Mouse (Mus musculus) hindbrain, embryonic 12.5 days (tissue): ENCODE data around the gene Slc10a1. TPM values are rescaled to one million over a fixed set of nuclear protein-coding genes. Genes with fewer than 3 reads are reported as not detected.

Experiments
- ATAC-seq: fragments of 200-750 bp; cut with Nextera tagmentation; 2 replicates; pipeline ENCODE4 v1.8.0; 2017; ENCODE audit warnings: moderate TSS enrichment; ENCODE audit not compliant: low FRiP score
- H3K27ac ChIP-seq: fragments of 300-500 bp; sonication (generic); 2 replicates; pipeline ENCODE4 v1.5.1; 2016; ENCODE audit warnings: mild to moderate bottlenecking
- H3K27me3 ChIP-seq: fragments of 300-500 bp; sonication (generic); 2 replicates; pipeline ENCODE4 v1.6.1; 2016; ENCODE audit warnings: mild to moderate bottlenecking
- H3K36me3 ChIP-seq: fragments of 300-500 bp; sonication (generic); 2 replicates; pipeline ENCODE4 v1.6.1; 2016; ENCODE audit warnings: mild to moderate bottlenecking
- H3K4me1 ChIP-seq: fragments of 300-500 bp; sonication (generic); 2 replicates; pipeline ENCODE4 v1.6.1; 2016
- H3K4me2 ChIP-seq: fragments of 300-500 bp; sonication (generic); replicated peaks from 2 replicates; pipeline ENCODE4 v1.6.1; 2016; ENCODE audit warnings: mild to moderate bottlenecking
- H3K4me3 ChIP-seq: fragments of 300-500 bp; sonication (generic); 2 replicates; pipeline ENCODE4 v1.5.1; 2016; ENCODE audit warnings: mild to moderate bottlenecking
- H3K9ac ChIP-seq: fragments of 300-500 bp; sonication (generic); 2 replicates; pipeline ENCODE4 v1.6.1; 2016; ENCODE audit warnings: mild to moderate bottlenecking, moderate library complexity
- H3K9me3 ChIP-seq: fragments of 300-500 bp; sonication (generic); replicated peaks from 2 replicates; pipeline ENCODE4 v1.6.1; 2016; ENCODE audit warnings: mild to moderate bottlenecking
- WGBS: fragments of 180-500 bp; shearing (Covaris S2); methylation state at CpG from one replicate; pipeline ENCODE4 v1.1.7; 2016; 5-methylcytosine and 5-hydroxymethylcytosine counted together
- polyA plus RNA-seq: library from polyadenylated mRNA; unstranded; fragments of >200 nt; fragmentation: Nextera tagmentation; extraction: Ambion mirVana; gene quantifications from 2 replicates; pipeline ENCODE4 v1.2.1, GENCODE M21; 2016

Gene Slc10a1
- 0.45 and 0.65 TPM in 2 replicates for polyA plus RNA-seq

GRCm38 (mm10) chr12:80968605-80969004, at the start of gene Slc10a1:
Slc10a1 (minus strand) TSS chr12:80968705.
- H3K9me3 ChIP-seq: no peaks in the 10 kb centered on the region
- H3K4me2 ChIP-seq: no peak within 1 kb of the TSS
- H3K4me3 ChIP-seq: no peak within 1 kb of the TSS
- no peak within 1 kb of the TSS for H3K9ac ChIP-seq
- H3K27me3 ChIP-seq: no peaks in the 10 kb centered on the region
- no peaks in the 10 kb centered on the region for H3K4me1 ChIP-seq
- ATAC-seq: no peak
- H3K36me3 ChIP-seq: no peaks in the 10 kb centered on the region
- 95% methylated on average over 5 of the region's 5 CpGs for WGBS
- no peak within 1 kb of the TSS for H3K27ac ChIP-seq

GRCm38 (mm10) chr12:81017624-81018023, 49.1 kb upstream of the Slc10a1 start:
- H3K9ac ChIP-seq: no peak overlapping the region
- no peaks in the 10 kb centered on the region for H3K9me3 ChIP-seq
- no peaks in the 10 kb centered on the region for H3K36me3 ChIP-seq
- H3K27me3 ChIP-seq: no peaks in the 10 kb centered on the region; the same call in 1 of the 2 replicates
- ATAC-seq: no peak
- H3K4me3 ChIP-seq: no peak overlapping the region
- no peak overlapping the region for H3K4me2 ChIP-seq
- 89% methylated on average over 12 of the region's 12 CpGs for WGBS
- no peaks in the 10 kb centered on the region for H3K4me1 ChIP-seq
- H3K27ac ChIP-seq: no peak overlapping the region

GRCm38 (mm10) chr12:81013496-81013895, 45.0 kb upstream of the Slc10a1 start:
- H3K4me1 ChIP-seq: peaks cover 17% of the 10 kb centered on the region
- no peak overlapping the region for H3K9ac ChIP-seq
- no peak overlapping the region for H3K4me2 ChIP-seq
- ATAC-seq: no peak
- H3K4me3 ChIP-seq: no peak overlapping the region
- WGBS: 81% methylated on average over 11 of the region's 11 CpGs
- H3K9me3 ChIP-seq: no peaks in the 10 kb centered on the region
- H3K36me3 ChIP-seq: no peaks in the 10 kb centered on the region
- H3K27ac ChIP-seq: no peak overlapping the region
- H3K27me3 ChIP-seq: no peaks in the 10 kb centered on the region

- no peak overlapping the region for H3K27ac ChIP-seq
- H3K27me3 ChIP-seq: no peaks in the 10 kb centered on the region
- H3K4me3 ChIP-seq: no peak overlapping the region
- H3K36me3 ChIP-seq: no peaks in the 10 kb centered on the region
- H3K4me2 ChIP-seq: no peak overlapping the region
- WGBS: 79% methylated on average over 2 of the region's 2 CpGs
- H3K9me3 ChIP-seq: no peaks in the 10 kb centered on the region
- H3K9ac ChIP-seq: no peak overlapping the region
- peaks cover 17% of the 10 kb centered on the region for H3K4me1 ChIP-seq
- ATAC-seq: no peak
These were observed 43.5 kb upstream of the Slc10a1 start for GRCm38 (mm10) chr12:81011994-81012393.

GRCm38 (mm10) chr12:81009813-81010212, 41.3 kb upstream of the Slc10a1 start:
- 9% methylated on average over 3 of the region's 3 CpGs for whole genome bisulfite sequencing
- Histone ChIP-seq H3K27me3 (no peaks in the 10 kb centered on the region; the same call in 1 of the 2 replicates), H3K4me1 (peaks cover 17% of the 10 kb centered on the region), H3K36me3 (no peaks in the 10 kb centered on the region), H3K4me3 (no peak overlapping the region), H3K27ac (no peak overlapping the region), H3K4me2 (no peak overlapping the region; the same call in 1 of the 2 replicates), H3K9ac (no peak overlapping the region), H3K9me3 (no peaks in the 10 kb centered on the region)
- ATAC-seq: peak; percentile 68; the same call in 1 of the 2 replicates

- H3K27me3 ChIP-seq: no peaks in the 10 kb centered on the region; the same call in 1 of the 2 replicates
- peaks cover 21% of the 10 kb centered on the region for H3K4me1 ChIP-seq
- no peak overlapping the region for H3K27ac ChIP-seq
- no peaks in the 10 kb centered on the region for H3K36me3 ChIP-seq
- 20% methylated on average over 13 of the region's 13 CpGs for WGBS
- no peak overlapping the region for H3K4me3 ChIP-seq
- ATAC-seq: no peak
- no peaks in the 10 kb centered on the region for H3K9me3 ChIP-seq
- no peak overlapping the region for H3K4me2 ChIP-seq
- no peak overlapping the region for H3K9ac ChIP-seq
These were observed 34.5 kb upstream of the Slc10a1 start for GRCm38 (mm10) chr12:81002841-81003635.

- WGBS: 63% methylated on average over 4 of the region's 4 CpGs
- H3K36me3 ChIP-seq: no peaks in the 10 kb centered on the region
- no peak overlapping the region for H3K9ac ChIP-seq
- H3K4me2 ChIP-seq: no peak overlapping the region
- no peak overlapping the region for H3K4me3 ChIP-seq
- no peak for ATAC-seq
- no peak overlapping the region for H3K27ac ChIP-seq
- peaks cover 23% of the 10 kb centered on the region for H3K4me1 ChIP-seq
- H3K27me3 ChIP-seq: peaks cover 5% of the 10 kb centered on the region
- no peaks in the 10 kb centered on the region for H3K9me3 ChIP-seq
These were observed 32.4 kb upstream of the Slc10a1 start for GRCm38 (mm10) chr12:81000924-81001323.

GRCm38 (mm10) chr12:80998528-80999221, 30.2 kb upstream of the Slc10a1 start:
- Histone ChIP-seq H3K27ac (peak overlapping the region; percentile 67), H3K4me2 (peak overlapping the region; percentile 49), H3K4me1 (peaks cover 23% of the 10 kb centered on the region), H3K9me3 (no peaks in the 10 kb centered on the region), H3K9ac (peak overlapping the region; percentile 14; the same call in 1 of the 2 replicates), H3K36me3 (no peaks in the 10 kb centered on the region), H3K27me3 (peaks cover 5% of the 10 kb centered on the region; the same call in 1 of the 2 replicates), H3K4me3 (peak overlapping the region; percentile 21)
- peak; percentile 91 for ATAC-seq
- WGBS: 2% methylated on average over 33 of the region's 33 CpGs

GRCm38 (mm10) chr12:80997652-80998051, 29.1 kb upstream of the Slc10a1 start:
- WGBS: 50% methylated on average over 4 of the region's 4 CpGs
- Histone ChIP-seq H3K9me3 (no peaks in the 10 kb centered on the region), H3K36me3 (no peaks in the 10 kb centered on the region), H3K9ac (no peak overlapping the region), H3K27ac (no peak overlapping the region), H3K4me2 (no peak overlapping the region), H3K4me3 (no peak overlapping the region), H3K4me1 (peaks cover 18% of the 10 kb centered on the region), H3K27me3 (peaks cover 5% of the 10 kb centered on the region; the same call in 1 of the 2 replicates)
- no peak for ATAC-seq

GRCm38 (mm10) chr12:80995326-80995725, 26.8 kb upstream of the Slc10a1 start:
- Histone ChIP-seq H3K4me1 (peaks cover 18% of the 10 kb centered on the region), H3K9me3 (no peaks in the 10 kb centered on the region), H3K36me3 (no peaks in the 10 kb centered on the region), H3K4me2 (no peak overlapping the region), H3K27ac (no peak overlapping the region), H3K4me3 (no peak overlapping the region), H3K9ac (no peak overlapping the region), H3K27me3 (peaks cover 5% of the 10 kb centered on the region)
- no peak for ATAC-seq
- 93% methylated on average over 4 of the region's 4 CpGs for WGBS

- no peaks in the 10 kb centered on the region for H3K9me3 ChIP-seq
These were observed 25.3 kb upstream of the Slc10a1 start for GRCm38 (mm10) chr12:80993773-80994172.

GRCm38 (mm10) chr12:80992540-80993122, 24.1 kb upstream of the Slc10a1 start:
- Histone ChIP-seq H3K4me3 (no peak overlapping the region), H3K9ac (no peak overlapping the region), H3K4me2 (no peak overlapping the region), H3K4me1 (peaks cover under 1% of the 10 kb centered on the region; the same call in 1 of the 2 replicates), H3K27ac (no peak overlapping the region), H3K9me3 (no peaks in the 10 kb centered on the region), H3K36me3 (no peaks in the 10 kb centered on the region), H3K27me3 (peaks cover 5% of the 10 kb centered on the region)
- ATAC-seq: no peak
- 82% methylated on average over 8 of the region's 8 CpGs for WGBS

More at GRCm38 (mm10) chr12:80993773-80994172, 25.3 kb upstream of the Slc10a1 start:
- H3K27ac ChIP-seq: no peak overlapping the region
- no peak overlapping the region for H3K9ac ChIP-seq
- no peak for ATAC-seq
- H3K36me3 ChIP-seq: no peaks in the 10 kb centered on the region
- no peak overlapping the region for H3K4me2 ChIP-seq
- H3K27me3 ChIP-seq: peaks cover 5% of the 10 kb centered on the region
- WGBS: 83% methylated on average over 1 of the region's 1 CpGs
- peaks cover 8% of the 10 kb centered on the region for H3K4me1 ChIP-seq
- H3K4me3 ChIP-seq: no peak overlapping the region
